Mouse (Mus musculus) cerebellum, postnatal 4 days (tissue): Measurements from ENCODE around the gene Gsk3b.
"Not testable (repeated sequence)": the region's sequence is repeated elsewhere in the genome, so short reads cannot be mapped to it uniquely, and the experiment has no call there.

Experiments used
- DNase-seq, 2 experiments: peaks; one replicate each; pipeline ENCODE4 v3.0.0; 2022; ENCODE audit warnings: low spot score in 2 of 2, mixed read lengths in 1 of 2

Gene Gsk3b

GRCm38 (mm10) chr16:38189952-38190351 is 101.2 kb downstream of the Gsk3b start:
- no peak for DNase-seq

GRCm38 (mm10) chr16:38190531-38190930 is 101.7 kb downstream of the Gsk3b start:
- no peak for DNase-seq

GRCm38 (mm10) chr16:38191460-38191859 is 102.7 kb downstream of the Gsk3b start:
- no peak for DNase-seq

GRCm38 (mm10) chr16:38192640-38193039 is 103.8 kb downstream of the Gsk3b start:
- no peak for DNase-seq

- DNase-seq = peak in 1 of 2 experiments; percentile 55
Observed at GRCm38 (mm10) chr16:38197299-38197698, 108.5 kb downstream of the Gsk3b start.

- DNase-seq = no peak
Observed at GRCm38 (mm10) chr16:38205272-38205671, 116.5 kb downstream of the Gsk3b start.

GRCm38 (mm10) chr16:38222491-38222890 is 133.7 kb downstream of the Gsk3b start:
- DNase-seq = not testable (repeated sequence)

GRCm38 (mm10) chr16:38236936-38237585 is 148.3 kb downstream of the Gsk3b start:
- DNase-seq = no peak

GRCm38 (mm10) chr16:38239729-38240128 is 150.9 kb downstream of the Gsk3b start:
- DNase-seq = peak in 1 of 2 experiments; percentile 26

- DNase-seq = no peak
Observed at GRCm38 (mm10) chr16:38240167-38240566, 151.4 kb downstream of the Gsk3b start.

GRCm38 (mm10) chr16:38244111-38244510 is 155.3 kb downstream of the Gsk3b start:
- DNase-seq = no peak

GRCm38 (mm10) chr16:38245379-38245778 is 156.6 kb downstream of the Gsk3b start:
- DNase-seq = no peak

GRCm38 (mm10) chr16:38245849-38246585 is 157.2 kb downstream of the Gsk3b start:
- no peak for DNase-seq

GRCm38 (mm10) chr16:38248331-38248961 is 159.6 kb downstream of the Gsk3b start:
- no peak for DNase-seq

- DNase-seq = no peak
Observed at GRCm38 (mm10) chr16:38250467-38250866, 161.7 kb downstream of the Gsk3b start.

GRCm38 (mm10) chr16:38254001-38254400 is 165.2 kb downstream of the Gsk3b start:
- DNase-seq = no peak

GRCm38 (mm10) chr16:38255107-38255506 is 166.3 kb downstream of the Gsk3b start:
- DNase-seq = no peak

GRCm38 (mm10) chr16:38255927-38256326 is 167.1 kb downstream of the Gsk3b start:
- DNase-seq = no peak

GRCm38 (mm10) chr16:38271601-38272000 is 182.8 kb downstream of the Gsk3b start:
- DNase-seq = no peak

- no peak for DNase-seq
Observed at GRCm38 (mm10) chr16:38272483-38272882, 183.7 kb downstream of the Gsk3b start.

GRCm38 (mm10) chr16:38274737-38275136 is 185.9 kb downstream of the Gsk3b start:
- DNase-seq = no peak

GRCm38 (mm10) chr16:38279794-38280193 is 191.0 kb downstream of the Gsk3b start:
- no peak for DNase-seq

GRCm38 (mm10) chr16:38280951-38281350 is 192.2 kb downstream of the Gsk3b start:
- DNase-seq = no peak
